Mouse (Mus musculus) heart, postnatal 36 days (tissue): ENCODE measurements around the gene Hoxc9. TPM values are rescaled to one million over a fixed set of nuclear protein-coding genes. Genes with fewer than 3 reads are reported as not detected.

Source experiments
- DNase-seq, 2 experiments: peaks; one replicate each; pipeline ENCODE4 v3.0.0; 2021 to 2022
- intact Hi-C: fragments of 180-260 bp; cut with DNase I; formaldehyde crosslinking; loops from one replicate; pipeline ENCODE4 v1.15.1; 2025
- microRNA-seq, 2 experiments: library from miRNA; unstranded; fragments of <30 nt; microRNA quantifications; one replicate each; pipeline ENCODE4 v1.2.0; 2021; ENCODE audit warnings: borderline number of aligned reads in 2 of 2
- total RNA-seq, 2 experiments: library from RNA; stranded (reverse); gene quantifications; 2 replicates each; pipeline ENCODE4 v1.2.3; 2021

The Hoxc9 gene
- total RNA-seq, 2 experiments from 2014 or later = not detected

- DNase-seq = no peak
- intact Hi-C loops = no loop called here
Measured at GRCm38 (mm10) chr15:103015009-103015399, 38.8 kb downstream of the Hoxc9 start.

GRCm38 (mm10) chr15:103015406-103016166, 39.3 kb downstream of the Hoxc9 start:
- no peak for DNase-seq

DNA sequence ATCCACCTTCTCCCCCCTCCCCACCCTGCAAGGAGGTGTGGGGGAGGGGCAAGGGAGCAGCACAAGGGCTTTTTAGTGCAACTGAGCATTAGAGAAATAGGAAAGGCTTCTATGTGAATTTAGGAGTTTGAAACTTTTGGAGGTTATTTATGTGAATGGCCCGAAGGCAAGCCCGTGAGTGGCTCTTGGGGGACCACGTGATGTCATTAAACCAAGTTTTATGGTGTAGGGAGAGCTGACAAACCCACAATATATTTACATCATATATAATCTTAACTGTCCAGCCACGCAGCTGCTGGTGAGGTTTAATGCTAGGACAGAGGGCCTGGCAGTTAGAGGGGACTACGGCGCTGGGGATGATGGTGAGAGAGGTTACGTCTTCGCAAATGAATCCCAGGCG, 42.4 kb downstream of the Hoxc9 start, which contains the start of gene Hoxc4:
Gene Hoxc4 (plus strand): TSS at position 299 of the 400 bp plus-strand sequence.
- DNase-seq = no peak
- intact Hi-C loops = no loop called here

More at GRCm38 (mm10) chr15:103015406-103016166, 39.3 kb downstream of the Hoxc9 start:
- intact Hi-C loops = no loop called here

DNA sequence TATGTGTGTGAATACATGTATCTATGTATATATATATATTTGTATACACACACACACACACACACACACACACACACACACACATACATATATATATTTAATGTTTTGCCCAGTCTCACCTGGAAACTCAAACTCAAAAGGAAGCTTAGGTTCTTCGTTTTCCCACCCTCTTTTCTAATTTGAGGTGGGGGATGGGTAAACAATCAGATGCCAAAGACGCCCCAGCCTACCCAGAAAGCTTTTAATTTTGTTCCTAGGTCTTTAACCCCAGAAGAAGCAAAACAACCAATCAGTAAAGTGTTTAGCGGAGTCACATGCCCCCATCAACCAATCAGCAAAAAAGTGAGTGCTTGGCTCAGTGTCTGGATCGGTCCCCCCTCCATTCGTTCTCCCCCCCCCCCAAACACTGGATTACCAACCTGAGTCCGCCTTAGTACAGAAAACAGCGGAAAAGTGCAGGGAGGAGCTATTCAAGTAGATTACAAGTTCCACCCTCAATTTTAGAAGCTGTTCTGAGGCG, 44.7 kb downstream of the Hoxc9 start:
- DNase-seq = no peak
- intact Hi-C loops = no loop called here

DNA sequence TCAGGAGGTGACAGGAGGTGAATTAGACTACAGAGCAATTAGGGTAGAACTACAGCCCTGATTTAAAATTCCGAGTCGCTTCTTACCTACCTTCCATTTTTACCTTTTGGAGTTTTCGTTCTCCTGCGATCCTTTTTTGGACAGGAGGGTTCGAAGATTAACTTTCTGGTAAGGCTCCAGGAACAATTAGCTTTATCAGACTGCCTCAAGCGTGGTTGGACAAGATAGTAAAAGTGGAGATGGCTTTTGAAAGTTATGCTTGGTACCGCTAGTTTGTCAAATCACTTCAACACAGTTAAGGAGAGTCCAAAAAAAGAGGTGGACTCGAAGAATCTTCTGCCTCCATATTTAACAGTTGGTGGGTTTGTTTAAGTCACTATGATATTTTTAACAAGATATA, 45.3 kb downstream of the Hoxc9 start:
- DNase-seq = no peak
- intact Hi-C loops = no loop called here

- intact Hi-C loops = no loop called here
- DNase-seq = no peak
Measured at GRCm38 (mm10) chr15:103024131-103024530, 47.9 kb downstream of the Hoxc9 start.

DNA sequence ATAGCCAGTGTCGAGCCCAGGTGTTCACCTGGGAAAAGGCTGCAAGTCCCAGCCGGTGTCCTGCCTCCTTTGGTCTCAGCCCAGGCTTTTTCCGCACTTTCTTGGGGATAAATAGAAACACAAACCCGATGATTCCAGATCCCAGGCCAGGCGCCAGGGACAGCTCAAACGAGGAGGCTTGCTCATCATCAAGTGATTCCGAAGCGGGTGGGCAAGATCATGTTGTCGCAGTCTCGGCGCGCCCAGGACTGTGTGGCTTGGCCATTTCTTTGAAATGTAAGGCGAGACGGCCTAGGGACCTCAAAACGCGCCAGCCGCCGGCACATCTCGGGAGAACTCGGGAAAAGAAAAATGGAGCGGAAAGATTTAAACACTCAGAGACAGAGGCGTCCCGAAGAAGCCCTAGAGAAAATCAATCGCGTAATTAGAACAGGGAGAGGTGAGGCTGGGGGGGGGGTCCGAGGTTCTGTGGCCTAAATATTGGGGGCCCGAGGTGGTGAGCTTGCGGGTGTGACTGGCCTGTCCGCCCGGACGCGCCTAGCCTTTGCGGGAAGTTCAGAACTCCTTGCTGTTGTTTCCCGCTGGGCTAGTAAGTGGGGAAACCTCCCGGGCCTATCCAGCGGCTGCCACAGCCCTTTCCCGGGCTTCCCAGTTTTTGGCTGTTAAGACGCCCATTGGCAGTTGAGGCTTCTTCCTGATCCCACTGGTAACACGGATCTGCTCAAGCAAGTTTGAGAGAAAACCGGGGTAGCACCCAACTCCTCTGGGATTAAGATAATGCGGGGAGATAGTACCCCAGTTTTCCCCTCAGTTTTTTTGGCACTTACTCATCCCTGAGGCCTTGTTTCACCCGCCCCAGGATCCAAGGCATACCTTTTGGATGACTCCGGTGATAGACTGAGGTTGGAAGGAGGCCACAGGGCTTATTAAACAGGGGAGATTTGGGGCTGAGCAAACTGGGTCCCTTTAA, 51.3 kb downstream of the Hoxc9 start:
- DNase-seq = no peak
- intact Hi-C loops = no loop called here

DNA sequence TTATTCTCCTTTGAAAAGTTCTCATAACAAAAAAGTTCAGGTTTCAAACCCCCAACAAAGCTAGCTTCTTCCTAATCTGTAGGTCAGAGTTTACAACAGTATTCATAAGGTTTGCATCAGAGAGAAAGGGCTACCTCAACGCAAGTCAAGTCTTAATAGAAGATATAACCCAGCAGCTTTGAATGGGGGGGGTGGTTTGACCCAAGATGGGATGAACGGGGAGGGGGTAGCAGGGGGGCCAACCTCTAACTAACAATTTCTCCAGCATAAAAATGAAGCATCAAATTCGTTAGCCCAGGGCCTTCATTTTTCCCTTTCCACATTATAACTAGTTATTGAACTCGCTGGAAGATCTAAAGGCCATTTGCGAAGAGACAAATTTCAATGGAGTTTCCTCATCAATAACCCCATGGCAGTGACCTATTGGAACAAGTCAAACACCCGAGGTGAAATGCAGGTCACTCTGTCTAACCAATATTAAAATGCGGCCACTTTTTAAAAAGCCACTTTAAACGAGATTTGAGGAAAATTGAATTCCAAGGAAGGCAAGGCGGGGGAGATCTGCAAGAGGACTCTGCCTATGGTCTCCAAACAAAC, 52.8 kb downstream of the Hoxc9 start:
- no peak for DNase-seq
- intact Hi-C loops = no loop called here

GRCm38 (mm10) chr15:103030142-103030541, 53.9 kb downstream of the Hoxc9 start:
- DNase-seq = no peak
- intact Hi-C loops = loop anchor here (5.0 kb wide), 1 partner anchor 108 kb away; the partner anchor contains the start of gene Hoxc13

DNA sequence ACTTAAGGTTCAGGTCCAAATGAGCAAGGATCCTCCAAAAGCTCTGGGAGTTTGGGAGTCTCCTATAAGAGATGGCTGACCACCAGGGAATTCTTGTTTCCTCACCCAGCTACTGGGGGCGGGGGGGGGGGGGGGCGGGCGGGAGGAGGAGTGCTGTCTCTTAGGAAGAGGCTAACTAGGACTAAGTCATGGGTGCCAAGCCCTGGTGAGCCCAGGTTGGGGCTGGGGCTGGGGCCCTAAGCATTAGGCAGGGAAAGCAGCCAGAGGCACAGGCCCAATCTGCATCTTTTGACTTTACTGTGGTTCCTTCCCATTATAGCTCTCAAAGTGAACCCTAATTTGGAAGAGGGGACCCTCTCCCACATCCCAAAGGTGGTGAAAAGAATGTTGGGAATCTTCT, 55.9 kb downstream of the Hoxc9 start:
- intact Hi-C loops = loop anchor here (5.0 kb wide), 1 partner anchor 110 kb away; the partner anchor contains the start of gene Hoxc13
- no peak for DNase-seq

- intact Hi-C loops = loop anchor here (5.0 kb wide), 1 partner anchor 111 kb away; the partner anchor contains the start of gene Hoxc13
- DNase-seq = no peak
Measured at GRCm38 (mm10) chr15:103032646-103033575, 56.7 kb downstream of the Hoxc9 start.

DNA sequence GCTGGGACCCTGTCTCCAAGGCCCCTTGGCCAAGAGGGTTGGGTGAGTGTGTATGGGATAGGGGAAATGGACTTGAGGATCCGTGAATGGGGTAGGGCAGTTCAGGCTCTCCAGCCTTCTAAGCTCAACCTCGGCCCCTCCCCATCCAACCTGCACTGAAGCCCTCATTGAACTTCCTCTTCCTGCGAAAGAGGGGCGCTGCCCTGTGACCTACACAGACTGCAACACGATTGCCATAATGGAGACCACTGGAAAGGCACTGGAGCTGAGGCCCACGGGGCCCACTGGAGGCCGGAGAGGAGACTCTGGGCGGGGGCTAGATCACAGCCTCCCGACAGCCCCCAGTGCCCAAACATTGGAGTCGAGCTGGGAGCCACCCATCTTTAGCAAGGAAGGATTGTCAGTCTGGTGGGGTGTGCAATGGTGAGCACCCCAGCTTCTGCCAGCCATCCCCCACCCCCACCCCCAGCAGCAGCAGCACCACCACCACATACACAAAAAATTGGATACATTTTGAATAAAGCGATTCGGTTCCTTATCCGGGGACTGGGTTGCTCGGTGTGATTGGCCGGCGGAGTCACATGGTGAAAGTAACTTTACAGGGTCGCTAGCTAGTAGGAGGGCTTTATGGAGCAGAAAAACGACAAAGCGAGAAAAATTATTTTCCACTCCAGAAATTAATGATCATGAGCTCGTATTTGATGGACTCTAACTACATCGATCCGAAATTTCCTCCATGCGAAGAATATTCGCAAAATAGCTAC, 58.0 kb downstream of the Hoxc9 start:
- DNase-seq = no peak
- intact Hi-C loops = loop anchor here (5.0 kb wide), 1 partner anchor 112 kb away; the partner anchor contains the start of gene Hoxc13

Small RNA genes within 50 kb of the gene (microRNA-seq; reads per million reads assigned to microRNA genes)
- gene Mir196a-2 (0 to 0.67 reads per million in 2 experiments), gene Mir615 (2.2 to 9.4 reads per million in 2 experiments)

Other genes with a start within 250 kb of the Hoxc9 start
- gene Hoxc13, start 55.3 kb upstream of the Hoxc9 start, total RNA-seq = not detected
- not detected for gene Hoxc12, start 39.7 kb upstream of the Hoxc9 start, total RNA-seq
- gene Hoxc11, start 22.0 kb upstream of the Hoxc9 start, total RNA-seq = not detected
- not detected for gene Hoxc10, start 9.6 kb upstream of the Hoxc9 start, total RNA-seq
- gene Hoxc5, start 9.0 kb upstream of the Hoxc9 start, total RNA-seq = not detected
- gene Hoxc8, start 14.2 kb downstream of the Hoxc9 start, total RNA-seq = not detected
- gene Hoxc6, start 21.8 kb downstream of the Hoxc9 start, total RNA-seq = under 1 TPM in 1 of 2 experiments, not detected in 1; 0.25 TPM
- gene Hoxc4, start 42.5 kb downstream of the Hoxc9 start, total RNA-seq = not detected
- 10 to 100 TPM; 13.2 to 15.7 TPM for gene Smug1, start 190.7 kb downstream of the Hoxc9 start, total RNA-seq